ENCODE assay signal across 10 mouse cellular contexts in genomic region chr9:83487771-83488470, GRCm38 (mm10). TPM values are rescaled to one million over a fixed set of nuclear protein-coding genes. Genes with fewer than 3 reads are reported as not detected.
DNase-seq lines count a peak whose midpoint lies in the region; ATAC-seq lines count a peak whose summit lies in the region.
"Had no signal": no experiment of that assay in that cellular context is flagged by ENCODE, and none has a peak within 500 bp of the region (broad histone marks: within the 10 kb centered on the region; RNA-seq: fewer than 3 reads in every experiment).

No protein-coding gene starts in this region.

- intact Hi-C loops in gastrocnemius, postnatal 14 days (cut with DNase I; ENCODE audit: low total_unique reads), result loop anchor here (2.0 kb wide), 1 partner anchor 123 kb away; no protein-coding TSS in a partner anchor

- H3K4me1 ChIP-seq in forebrain, embryonic 12.5 days, result no peaks in the 10 kb centered on the region
- H3K4me1 ChIP-seq in forebrain, embryonic 10.5 days, result no peaks in the 10 kb centered on the region
- peaks cover 9% of the 10 kb centered on the region; the same call in 1 of the 2 replicates for H3K4me1 ChIP-seq in hindbrain, embryonic 15.5 days (replicated peaks)
- peaks cover 6% of the 10 kb centered on the region; the same call in 1 of the 2 replicates for H3K4me1 ChIP-seq in midbrain, embryonic 15.5 days
- H3K4me1 ChIP-seq: embryonic facial prominence, embryonic 12.5 days had no signal

- no peak overlapping the region for H3K9ac ChIP-seq in forebrain, embryonic 12.5 days
- no peak overlapping the region for H3K9ac ChIP-seq in hindbrain, embryonic 15.5 days
- H3K9ac ChIP-seq in midbrain, embryonic 15.5 days, result no peak overlapping the region
- H3K9ac ChIP-seq: embryonic facial prominence, embryonic 12.5 days; limb, embryonic 15.5 days had no signal

- H3K36me3 ChIP-seq in forebrain, embryonic 12.5 days (replicated peaks), result no peaks in the 10 kb centered on the region
- H3K36me3 ChIP-seq in forebrain, embryonic 10.5 days (replicated peaks), result no peaks in the 10 kb centered on the region
- no peaks in the 10 kb centered on the region for H3K36me3 ChIP-seq in hindbrain, embryonic 15.5 days
- H3K36me3 ChIP-seq in midbrain, embryonic 15.5 days (replicated peaks), result no peaks in the 10 kb centered on the region
- H3K36me3 ChIP-seq: embryonic facial prominence, embryonic 12.5 days; limb, embryonic 15.5 days had no signal

- no peak for DNase-seq in forebrain, embryonic 10.5 days (ENCODE audit: extremely low spot score, low spot score)
- peak; percentile 58 to 75 for DNase-seq in cerebellum, adult 18-20 months
- no peak for DNase-seq in gastrocnemius, postnatal 14 days
- DNase-seq in ovary, postnatal 14 days (ENCODE audit: low spot score), result no peak
- DNase-seq in lung, postnatal 25 days (ENCODE audit: low spot score), result no peak

- no peaks in the 10 kb centered on the region for H3K9me3 ChIP-seq in forebrain, embryonic 12.5 days
- no peaks in the 10 kb centered on the region for H3K9me3 ChIP-seq in forebrain, embryonic 10.5 days
- no peaks in the 10 kb centered on the region for H3K9me3 ChIP-seq in hindbrain, embryonic 15.5 days
- no peaks in the 10 kb centered on the region for H3K9me3 ChIP-seq in midbrain, embryonic 15.5 days
- H3K9me3 ChIP-seq: embryonic facial prominence, embryonic 12.5 days; limb, embryonic 15.5 days had no signal

- H3K27ac ChIP-seq in forebrain, embryonic 12.5 days, result peak overlapping the region; percentile 48
- H3K27ac ChIP-seq in forebrain, embryonic 10.5 days, result no peak overlapping the region
- H3K27ac ChIP-seq in hindbrain, embryonic 15.5 days (replicated peaks), result peak overlapping the region; percentile 75
- peak overlapping the region; percentile 56 for H3K27ac ChIP-seq in midbrain, embryonic 15.5 days
- H3K27ac ChIP-seq: embryonic facial prominence, embryonic 12.5 days; limb, embryonic 15.5 days had no signal

- H3K27me3 ChIP-seq in forebrain, embryonic 12.5 days, result no peaks in the 10 kb centered on the region
- H3K27me3 ChIP-seq in forebrain, embryonic 10.5 days (ENCODE audit: poor library complexity, severe bottlenecking), result no peaks in the 10 kb centered on the region
- no peaks in the 10 kb centered on the region for H3K27me3 ChIP-seq in hindbrain, embryonic 15.5 days
- no peaks in the 10 kb centered on the region for H3K27me3 ChIP-seq in midbrain, embryonic 15.5 days (replicated peaks)
- H3K27me3 ChIP-seq: embryonic facial prominence, embryonic 12.5 days; limb, embryonic 15.5 days had no signal

- H3K4me2 ChIP-seq in forebrain, embryonic 12.5 days, result no peak overlapping the region
- H3K4me2 ChIP-seq in hindbrain, embryonic 15.5 days, result peak overlapping the region; percentile 45
- peak overlapping the region; percentile 37; the same call in 1 of the 2 replicates for H3K4me2 ChIP-seq in midbrain, embryonic 15.5 days
- H3K4me2 ChIP-seq: embryonic facial prominence, embryonic 12.5 days; limb, embryonic 15.5 days had no signal

- no peak overlapping the region for H3K4me3 ChIP-seq in forebrain, embryonic 12.5 days (replicated peaks)
- no peak overlapping the region for H3K4me3 ChIP-seq in forebrain, embryonic 10.5 days
- H3K4me3 ChIP-seq in hindbrain, embryonic 15.5 days, result no peak overlapping the region
- H3K4me3 ChIP-seq in midbrain, embryonic 15.5 days, result no peak overlapping the region
- H3K4me3 ChIP-seq: embryonic facial prominence, embryonic 12.5 days; limb, embryonic 15.5 days had no signal

- ATAC-seq in forebrain, embryonic 12.5 days (ENCODE audit: low FRiP score), result peak; percentile 67; the same call in 1 of the 2 replicates
- peak; percentile 76 for ATAC-seq in hindbrain, embryonic 15.5 days (ENCODE audit: low FRiP score, low read depth)
- peak; percentile 84 for ATAC-seq in midbrain, embryonic 15.5 days (replicated peaks)

- 50% methylated on average over 9 of the region's 9 CpGs for WGBS in forebrain, embryonic 12.5 days
- 65% methylated on average over 9 of the region's 9 CpGs for WGBS in forebrain, embryonic 10.5 days
- 38% methylated on average over 9 of the region's 9 CpGs for whole genome bisulfite sequencing in hindbrain, embryonic 15.5 days
- WGBS in midbrain, embryonic 15.5 days, result 37% methylated on average over 9 of the region's 9 CpGs

RNA-seq across cellular contexts. Expression of gene Lca5, which starts 47.0 kb away (rescaled TPM):
- 25.4 and 25.6 TPM in 2 replicates for polyA plus RNA-seq in forebrain, embryonic 12.5 days (2016; fragmentation: Nextera tagmentation; extraction: Ambion mirVana)
- polyA plus RNA-seq in forebrain, embryonic 10.5 days (2016; fragmentation: Nextera tagmentation; extraction: Ambion mirVana), result 18.1 and 20.0 TPM in 2 replicates
- polyA plus RNA-seq in hindbrain, embryonic 15.5 days (2015; fragmentation: Nextera tagmentation; extraction: Ambion mirVana), result 13.9 and 14.1 TPM in 2 replicates
- polyA plus RNA-seq in midbrain, embryonic 15.5 days (2015; fragmentation: Nextera tagmentation; extraction: Ambion mirVana), result 15.6 and 15.9 TPM in 2 replicates
- 1 to 10 TPM; 3.2 to 3.8 TPM for total RNA-seq in gastrocnemius, postnatal 14 days (2021)

Comparison
In these comparisons a context has a peak if more than half of its experiments do, and no peak if none do; other contexts are left out.
1. DNase-seq: peak in cerebellum, adult 18-20 months (2 of 2); none in forebrain, embryonic 10.5 days (single experiment), gastrocnemius, postnatal 14 days (single experiment), ovary, postnatal 14 days (single experiment) and lung, postnatal 25 days (single experiment).
2. Peak in every context shown above with its lines, with median percentiles within 50 percentile points of each other: ATAC-seq.